Mouse (Mus musculus) T-cell, adult 2 months (primary cell): ENCODE measurements around the gene Scg3.
"Not testable (repeated sequence)": the region's sequence is repeated elsewhere in the genome, so short reads cannot be mapped to it uniquely, and the experiment has no call there.

Source experiments
- DNase-seq: peaks from one replicate; pipeline ENCODE4 v3.0.0; 2022; ENCODE audit warnings: low spot score

Gene Scg3

DNA sequence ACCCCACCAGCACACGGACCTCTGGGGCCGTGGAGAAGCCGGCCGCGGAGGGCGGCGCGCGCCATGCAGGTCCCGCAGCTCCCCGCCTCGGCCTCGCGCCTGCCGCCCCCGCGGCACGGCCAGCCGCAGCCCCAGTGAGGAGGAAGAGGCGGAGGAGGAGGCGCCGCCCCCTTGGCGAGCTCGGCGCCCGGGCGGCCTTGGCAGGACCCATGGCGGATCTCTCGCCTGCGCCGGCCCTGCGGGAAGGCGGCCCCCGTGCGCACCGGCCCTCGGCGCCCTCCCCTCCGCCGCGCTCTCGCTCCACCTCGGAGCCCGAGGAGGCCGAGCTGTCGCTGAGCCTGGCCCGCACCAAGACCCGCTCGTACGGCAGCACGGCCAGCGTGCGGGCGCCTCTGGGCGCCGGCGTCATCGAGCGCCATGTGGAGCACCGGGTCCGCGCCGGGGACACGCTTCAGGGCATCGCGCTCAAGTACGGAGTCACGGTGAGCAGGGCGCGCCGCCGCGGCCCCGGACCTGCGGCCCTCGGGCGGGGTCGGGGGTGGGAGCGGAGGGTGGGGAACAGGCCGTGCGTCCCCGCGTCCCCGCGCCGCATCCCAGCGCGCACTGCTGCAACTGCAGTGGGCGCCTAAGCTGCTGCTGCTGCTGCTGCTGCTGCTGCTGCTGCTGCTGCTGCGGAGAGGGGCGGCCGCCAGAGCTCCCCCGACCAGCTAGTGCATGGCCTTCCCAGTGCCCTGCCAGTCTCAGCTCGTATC is 58.1 kb downstream of the Scg3 start, which contains the start of gene Lysmd2:
Gene Lysmd2, plus strand, starts transcription at position 186 of the 752 bp plus-strand sequence.
- peak; percentile 20 for DNase-seq

DNA sequence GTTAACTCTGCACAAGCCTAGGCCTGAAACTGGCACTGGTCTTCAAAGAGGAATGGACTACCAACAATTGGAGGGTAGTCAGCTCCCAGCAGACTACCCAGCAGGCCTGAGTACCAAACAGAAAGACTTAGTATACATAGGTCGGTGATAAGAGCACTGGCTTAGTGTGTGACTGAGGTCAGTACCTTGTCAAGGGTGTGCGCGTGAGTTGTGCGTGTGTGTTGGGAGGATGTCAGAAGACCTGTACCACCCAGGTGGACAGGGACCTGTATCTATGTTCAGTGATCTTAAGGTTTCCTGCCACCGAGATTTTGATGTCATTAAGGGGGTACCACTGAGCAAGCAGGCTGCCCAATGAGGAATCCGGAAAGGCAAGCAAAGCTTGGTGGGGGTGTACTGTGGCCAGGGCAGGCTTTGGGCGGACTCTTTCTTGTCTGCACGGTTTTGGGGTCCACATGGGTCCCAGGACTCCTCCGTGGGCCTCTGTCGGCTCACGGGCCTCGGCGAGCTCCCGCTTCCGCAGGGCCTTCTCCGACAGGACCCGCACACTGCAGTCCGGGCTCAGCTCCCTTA is 58.8 kb downstream of the Scg3 start:
- no peak for DNase-seq

DNA sequence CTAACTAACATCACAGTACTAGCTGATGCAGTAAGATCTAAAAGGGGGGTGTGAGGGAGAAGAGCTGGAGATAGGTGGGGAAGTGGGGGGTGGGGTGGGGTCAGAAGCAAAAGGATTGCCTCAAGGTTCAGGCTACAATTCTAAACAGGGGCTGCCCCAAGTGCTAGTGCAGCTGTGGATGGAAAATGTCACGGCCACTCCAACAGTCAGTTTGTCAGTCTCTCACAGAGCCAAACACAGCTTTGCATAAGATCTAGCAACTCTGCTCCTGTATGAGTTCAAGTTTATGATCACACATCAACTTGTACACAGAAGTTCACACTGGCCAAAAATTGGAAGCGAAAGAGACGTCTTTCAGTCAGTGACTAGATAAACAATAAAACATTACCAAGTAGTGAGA is 62.4 kb downstream of the Scg3 start:
- DNase-seq: no peak

DNA sequence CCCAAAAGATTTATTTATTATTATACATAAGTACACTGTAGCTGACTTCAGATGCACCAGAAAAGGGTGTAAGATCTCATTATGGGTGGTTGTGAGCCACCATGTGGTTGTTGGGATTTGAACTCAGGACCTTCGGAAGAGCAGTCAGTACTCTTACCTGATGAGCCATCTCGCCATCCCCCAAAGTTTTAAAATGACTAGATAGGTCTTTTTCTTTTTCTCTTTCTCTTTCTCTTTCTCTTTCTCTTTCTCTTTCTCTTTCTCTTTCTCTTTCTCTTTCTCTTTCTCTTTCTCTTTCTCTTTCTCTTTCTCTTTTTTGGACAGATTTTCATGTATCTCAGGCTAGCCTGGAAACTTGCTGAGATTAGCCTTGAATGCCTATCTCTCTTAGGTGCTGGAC is 64.1 kb downstream of the Scg3 start:
- not testable (repeated sequence) for DNase-seq

DNA sequence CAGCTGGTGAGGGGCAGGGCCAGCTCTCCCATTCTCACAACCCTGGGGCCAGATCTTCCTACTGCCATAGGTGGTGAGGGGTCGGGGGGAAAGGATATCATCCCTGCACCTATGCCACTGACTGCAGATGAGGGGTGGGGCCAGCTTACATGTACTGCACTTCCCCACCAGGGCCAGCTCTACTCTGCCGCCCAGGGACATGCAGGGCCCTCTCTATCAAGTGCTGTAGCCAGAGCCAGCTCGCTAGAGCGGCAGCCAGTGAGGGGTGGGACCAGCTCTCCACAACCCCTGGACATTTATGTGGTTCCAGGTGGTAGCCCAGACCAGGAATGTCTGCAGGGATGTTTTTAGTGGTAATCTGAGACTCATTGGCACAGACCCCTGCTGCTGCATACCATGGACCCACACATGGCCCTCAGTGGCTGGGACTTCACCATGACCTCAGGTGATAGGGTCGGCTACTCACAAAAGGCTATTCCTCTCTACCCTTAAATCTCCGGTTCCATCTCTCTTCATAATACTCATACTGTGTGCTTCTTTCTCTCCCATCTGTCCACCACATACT is 64.9 kb downstream of the Scg3 start:
- DNase-seq: no peak

DNA sequence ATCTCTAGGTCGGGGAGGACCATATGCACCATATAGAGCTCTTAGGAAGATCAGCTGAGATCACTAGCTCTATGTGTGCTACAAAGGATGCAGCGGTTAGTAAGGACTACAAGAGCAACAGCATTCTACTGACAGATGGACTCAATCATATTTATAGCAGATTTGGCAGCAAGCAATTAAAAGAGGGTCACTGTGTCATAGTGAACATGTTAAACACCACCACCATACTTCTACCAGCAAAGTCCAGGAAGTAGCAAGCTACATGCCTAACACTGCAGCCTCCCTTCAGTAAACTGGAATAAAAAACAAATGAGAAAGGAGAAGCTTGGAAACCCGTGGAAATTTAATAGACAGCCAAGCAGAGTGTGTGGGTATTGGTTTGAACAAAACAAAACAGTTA is 67.3 kb downstream of the Scg3 start:
- DNase-seq: no peak

DNA sequence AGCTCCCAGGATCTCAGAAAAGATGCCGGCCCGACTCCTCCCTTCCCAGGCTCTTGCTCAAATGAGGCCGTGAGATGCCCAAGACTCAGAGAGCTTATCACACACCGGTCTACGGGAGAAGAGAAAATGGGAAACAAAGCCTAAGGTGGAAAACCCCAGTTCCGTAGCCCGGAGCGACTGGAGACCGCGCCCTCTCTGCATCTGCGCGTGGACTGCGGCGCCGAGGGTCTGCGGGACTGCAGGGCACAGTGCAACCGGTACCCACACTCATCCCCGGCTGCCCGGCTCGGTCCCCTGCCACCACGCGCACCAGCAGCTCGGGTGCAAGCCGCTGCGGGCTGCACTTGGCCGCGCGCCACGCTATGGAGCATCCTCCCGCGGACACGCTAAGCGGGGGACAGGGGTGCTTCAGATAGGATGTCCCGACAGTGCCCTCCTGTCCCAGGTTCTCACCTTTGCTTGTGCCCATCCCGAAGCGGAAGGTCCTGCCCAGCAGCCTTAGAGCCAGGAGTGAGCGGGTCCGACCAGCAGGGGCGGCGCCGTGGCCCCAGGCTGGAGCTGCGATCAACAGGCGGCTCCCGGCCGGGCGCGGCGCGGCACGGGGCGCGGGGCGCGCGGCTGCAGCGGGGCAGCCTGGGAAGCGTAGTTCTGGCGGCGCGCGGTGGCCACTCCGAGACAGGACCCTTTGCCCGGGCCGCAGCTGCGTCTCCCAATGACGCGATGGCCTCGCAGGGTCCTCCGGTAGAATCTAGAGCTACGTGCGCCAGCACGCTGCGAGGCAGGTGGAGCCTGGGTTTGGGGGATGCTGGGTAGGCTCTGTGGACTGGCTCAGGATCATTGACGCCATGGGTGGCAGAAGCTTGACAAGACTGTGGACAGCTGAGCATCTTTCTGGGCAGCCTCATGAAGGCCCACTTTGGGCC is 73.0 kb downstream of the Scg3 start, which contains the start of gene Tmod2:
Gene Tmod2, minus strand, starts transcription at position 755 of the 923 bp plus-strand sequence.
- no peak for DNase-seq

DNA sequence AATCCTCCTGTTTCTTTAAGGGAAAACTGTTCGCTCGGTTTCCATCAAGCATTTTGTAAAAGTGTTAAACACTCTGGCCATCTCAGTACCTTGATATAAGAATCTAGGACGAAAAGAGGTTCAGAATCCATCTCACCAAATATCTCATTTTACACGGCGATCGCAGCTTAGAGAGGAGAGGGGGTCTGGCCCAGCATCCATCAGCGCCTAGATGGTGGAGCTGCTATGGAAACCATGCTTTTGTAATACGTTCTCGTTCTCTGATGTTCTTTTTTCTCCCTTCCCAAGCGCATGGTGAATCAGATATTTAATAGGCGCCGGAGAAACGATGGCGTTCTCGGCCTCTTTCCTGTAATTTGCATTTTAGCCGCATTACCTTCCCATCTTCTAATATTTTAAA is 73.9 kb downstream of the Scg3 start:
- no peak for DNase-seq

DNA sequence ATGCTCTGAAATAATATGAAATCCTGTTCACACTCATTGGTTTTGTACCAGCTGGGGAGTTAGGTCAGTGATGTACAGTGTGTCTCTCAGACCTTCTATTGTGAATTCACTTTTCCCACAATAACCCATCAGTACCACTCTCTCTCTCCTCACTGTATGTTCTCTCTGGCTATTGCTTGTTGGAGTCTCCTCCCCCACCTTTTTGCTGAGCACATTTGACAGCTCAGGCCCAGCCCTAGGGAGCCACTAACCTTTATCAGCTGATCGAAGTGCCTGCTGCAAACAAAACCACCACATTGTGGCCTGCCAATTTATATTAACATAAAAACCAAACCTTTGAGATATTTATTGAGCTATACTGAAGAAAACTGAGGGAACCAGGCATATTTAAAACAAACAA is 74.4 kb downstream of the Scg3 start:
- no peak for DNase-seq

DNA sequence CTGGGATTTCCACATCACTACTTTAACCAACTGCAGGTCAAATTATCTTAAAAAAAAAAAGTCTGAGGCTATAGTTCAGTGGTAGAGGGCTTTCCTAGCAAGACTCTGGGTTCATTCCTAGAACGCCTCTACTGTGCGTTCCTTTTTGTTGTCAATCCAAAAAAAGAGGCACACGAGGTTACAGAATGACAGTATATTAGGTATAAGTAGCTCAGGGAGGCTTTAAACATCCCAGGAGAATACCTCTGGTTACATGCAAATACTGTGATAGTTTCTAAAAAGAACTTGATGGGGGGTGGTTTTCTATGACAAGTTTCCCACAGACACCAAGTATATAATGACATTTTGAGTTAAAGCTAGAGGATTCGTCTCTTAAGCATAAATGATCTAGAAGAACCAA is 76.4 kb downstream of the Scg3 start:
- no peak for DNase-seq

DNA sequence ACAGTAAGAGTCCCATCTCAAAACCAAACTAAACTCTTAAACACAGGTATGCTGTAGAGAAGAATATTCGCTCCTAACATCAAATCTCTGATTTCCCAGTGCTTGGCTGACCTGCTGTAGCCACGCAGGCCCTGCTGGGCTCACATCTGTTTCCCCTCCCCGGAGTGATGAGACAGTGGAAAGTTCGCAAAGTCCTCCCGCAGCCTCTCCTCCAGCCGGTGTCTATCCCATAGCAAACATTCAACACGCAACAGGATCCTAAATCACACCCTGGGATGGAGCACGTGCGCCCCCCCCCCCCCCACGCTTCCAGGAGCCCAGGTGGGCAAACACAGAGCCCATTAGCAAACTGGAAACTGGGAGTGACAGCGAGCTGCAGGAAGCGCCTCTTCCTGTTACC is 82.3 kb downstream of the Scg3 start:
- no peak for DNase-seq

DNA sequence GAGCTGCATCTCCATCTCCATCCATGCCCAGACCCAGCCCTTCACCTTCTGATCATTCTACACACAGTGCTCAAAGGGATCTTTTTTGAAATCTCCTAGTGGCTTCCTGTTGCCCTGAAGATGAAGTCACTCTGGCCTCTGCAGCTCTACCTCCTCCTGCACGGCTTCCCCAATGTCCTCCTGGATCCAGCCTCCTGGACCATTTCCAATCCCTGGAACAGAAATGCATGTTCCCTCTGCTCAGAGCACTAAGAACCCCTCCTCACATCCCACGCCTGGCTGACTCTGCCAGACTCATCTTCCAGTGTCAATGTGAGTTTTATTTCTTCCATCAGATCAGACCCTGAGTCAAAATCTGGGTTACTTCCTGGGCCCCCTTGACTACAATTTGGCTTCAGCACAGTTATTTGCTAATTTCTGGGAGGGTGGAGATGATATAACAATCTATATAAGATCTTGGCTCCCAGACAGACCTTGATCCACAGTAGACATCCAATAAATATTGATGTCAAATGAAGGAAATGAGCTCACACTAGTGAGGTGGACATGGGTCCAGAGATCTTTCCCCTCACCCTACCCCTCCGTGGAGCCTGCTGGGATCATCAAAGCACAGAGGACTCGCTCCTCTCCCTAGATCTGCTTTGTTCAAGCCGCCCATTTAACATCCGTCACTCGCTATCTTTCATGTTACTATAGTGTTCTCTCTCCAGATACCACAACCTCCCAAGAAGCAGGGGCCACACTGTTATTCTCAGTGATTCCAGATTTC is 83.5 kb downstream of the Scg3 start:
- no peak for DNase-seq

DNA sequence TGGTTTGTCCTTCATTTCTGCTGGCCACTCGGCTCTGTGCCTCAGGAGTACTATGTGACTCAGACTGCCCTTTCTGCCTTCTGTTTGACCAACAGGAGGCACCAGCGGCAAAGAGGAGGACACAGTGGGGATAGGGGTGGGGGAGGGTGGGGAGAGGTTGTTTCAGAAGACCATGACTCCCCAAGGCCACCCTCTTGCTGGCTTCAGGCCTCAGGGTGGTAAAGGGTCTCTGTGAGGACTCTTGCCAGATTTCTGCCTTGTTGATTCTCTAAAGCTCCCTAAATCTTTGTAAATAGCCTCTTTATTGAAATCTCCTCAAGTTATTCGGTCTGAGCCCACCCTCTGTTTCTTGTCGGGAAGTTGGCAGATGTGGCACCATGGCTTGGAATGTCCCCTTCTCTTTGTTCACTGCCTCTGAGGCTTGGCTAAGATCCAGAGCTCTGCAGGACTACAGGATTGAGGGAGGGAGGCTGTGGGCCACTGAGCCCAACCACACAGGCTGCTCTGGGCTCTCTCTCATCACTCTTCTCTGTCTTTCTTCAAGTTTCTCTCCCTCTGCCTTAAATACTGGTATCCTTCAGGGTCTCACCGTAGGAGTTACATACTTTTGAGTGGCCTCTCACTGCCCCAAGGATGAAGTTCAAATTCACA is 84.5 kb downstream of the Scg3 start:
- no peak for DNase-seq

DNA sequence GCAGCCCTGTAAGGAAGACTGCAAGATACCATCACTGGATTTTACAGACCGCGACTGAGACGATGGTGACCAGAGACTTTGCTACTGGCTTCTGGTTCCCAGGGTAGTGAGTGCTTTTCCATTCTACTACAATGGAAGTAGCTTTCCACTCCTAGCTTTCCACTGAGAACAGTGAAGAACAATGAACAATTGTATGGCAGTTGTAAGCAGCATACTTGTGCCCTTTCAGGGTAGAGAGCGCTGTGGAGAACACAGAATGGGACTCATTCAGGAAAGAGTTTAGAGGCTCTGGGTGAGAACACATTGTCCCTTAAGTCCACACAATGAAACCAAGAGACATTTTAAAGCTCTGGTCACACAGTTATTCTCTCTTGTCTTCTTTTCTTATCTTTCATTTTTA is 86.3 kb downstream of the Scg3 start:
- no peak for DNase-seq

DNA sequence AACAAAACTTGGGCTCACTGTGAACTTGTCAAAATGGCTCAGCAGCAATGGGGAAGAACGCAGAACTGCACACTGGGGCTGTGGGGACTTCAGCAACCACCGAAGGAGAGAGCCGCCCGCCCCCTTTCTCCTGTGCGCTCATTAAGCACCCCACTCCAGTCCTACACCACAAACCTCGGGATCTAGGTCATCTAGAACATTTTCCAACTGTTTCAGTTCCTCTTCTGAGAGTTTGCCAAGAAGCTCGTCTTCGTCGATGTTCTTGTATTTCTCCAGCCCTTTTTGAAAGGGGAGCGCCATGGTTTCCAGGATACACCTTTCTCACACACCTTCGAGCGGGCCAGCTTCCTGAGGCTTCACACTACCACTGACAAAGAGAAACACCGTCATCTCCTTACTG is 86.8 kb downstream of the Scg3 start:
- no peak for DNase-seq

DNA sequence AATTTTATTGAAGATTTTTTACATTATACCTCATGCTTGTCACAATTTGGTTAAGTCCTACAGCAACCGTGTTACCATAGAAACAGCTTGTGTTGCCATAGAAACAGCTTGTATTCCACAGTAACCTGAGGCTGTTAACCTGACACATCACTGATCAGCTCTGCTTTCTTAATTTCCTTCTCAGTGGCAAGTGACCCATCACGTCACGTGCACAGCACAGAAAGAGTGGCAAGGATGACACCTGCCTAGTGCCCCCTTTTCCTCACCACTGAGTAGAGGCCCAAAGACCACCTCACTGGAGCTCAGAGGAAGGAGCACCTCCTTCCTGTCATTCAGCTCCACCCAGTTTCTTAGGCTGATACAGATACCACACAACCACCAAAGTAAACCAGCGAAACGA is 90.4 kb downstream of the Scg3 start:
- no peak for DNase-seq
